Mouse (Mus musculus) hindbrain, postnatal 0 days (tissue): ENCODE data around the gene Gm6890. TPM values are rescaled to one million over a fixed set of nuclear protein-coding genes. Genes with fewer than 3 reads are reported as not detected.
A peak's percentile ranks its signal among the peaks of the same experiment; 100 is the strongest.
"Not testable (repeated sequence)": the region's sequence is repeated elsewhere in the genome, so short reads cannot be mapped to it uniquely, and the experiment has no call there.

Source experiments
- ATAC-seq: fragments of 200-750 bp; cut with Nextera tagmentation; 2 replicates; pipeline ENCODE4 v1.8.0; 2017; ENCODE audit warnings: mild to moderate bottlenecking, moderate TSS enrichment, moderate library complexity
- DNase-seq: peaks from one replicate; pipeline ENCODE4 v3.0.0-alpha.2; 2015; ENCODE audit warnings: low spot score
- H3K27ac ChIP-seq: fragments of 300-500 bp; sonication (generic); 2 replicates; pipeline ENCODE4 v1.5.1; 2014; ENCODE audit warnings: mild to moderate bottlenecking
- H3K27me3 ChIP-seq: fragments of 300-500 bp; sonication (generic); 2 replicates; pipeline ENCODE4 v1.6.1; 2014; ENCODE audit warnings: low read length, mixed read lengths; ENCODE audit not compliant: insufficient read depth
- H3K36me3 ChIP-seq: fragments of 300-500 bp; sonication (generic); 2 replicates; pipeline ENCODE4 v1.6.1; 2014; ENCODE audit warnings: low read length, mixed read lengths; ENCODE audit not compliant: insufficient read depth
- H3K4me1 ChIP-seq: fragments of 300-500 bp; sonication (generic); 2 replicates; pipeline ENCODE4 v1.6.1; 2014; ENCODE audit warnings: antibody characterized with exemption, low read length, mixed read lengths; ENCODE audit not compliant: insufficient read depth
- H3K4me2 ChIP-seq: fragments of 300-500 bp; sonication (generic); 2 replicates; pipeline ENCODE4 v1.6.1; 2014; ENCODE audit warnings: low read depth, mild to moderate bottlenecking, low read length, moderate library complexity, mixed read lengths
- H3K4me3 ChIP-seq: fragments of 300-500 bp; sonication (generic); 2 replicates; pipeline ENCODE4 v1.5.1; 2014; ENCODE audit warnings: low read length
- H3K9ac ChIP-seq: fragments of 300-500 bp; sonication (generic); replicated peaks from 2 replicates; pipeline ENCODE4 v1.6.1; 2014; ENCODE audit warnings: mild to moderate bottlenecking, low read length, moderate library complexity, mixed read lengths
- H3K9me3 ChIP-seq: fragments of 300-500 bp; sonication (generic); 2 replicates; pipeline ENCODE4 v1.6.1; 2016; ENCODE audit warnings: low read length, mixed read lengths
- CTCF ChIP-seq: IDR thresholded peaks from 2 replicates; pipeline ENCODE4 v1.5.1; 2016; ENCODE audit warnings: antibody characterized with exemption, control low read depth, low read depth
- WGBS: fragments of 180-500 bp; shearing (Covaris S2); extraction: QIAGEN DNeasy Blood & Tissue Kit; methylation state at CpG from one replicate; pipeline ENCODE4 v1.1.7; 2014; 5-methylcytosine and 5-hydroxymethylcytosine counted together
- polyA plus RNA-seq: library from polyadenylated mRNA; unstranded; fragments of >200 nt; fragmentation: Nextera tagmentation; extraction: Ambion mirVana; gene quantifications from 2 replicates; pipeline ENCODE4 v1.2.1, GENCODE M21; 2015
- total RNA-seq: library from RNA; depleted of rRNA; stranded (reverse); fragments of >200 nt; gene quantifications from 2 replicates; pipeline ENCODE4 v1.2.3, GENCODE M21; 2014; rRNA removed

The Gm6890 gene
- total RNA-seq (not detected in 2 replicates), polyA plus RNA-seq (not detected in 2 replicates)

- 88% methylated on average over 8 of the region's 9 CpGs for WGBS
- H3K4me3 ChIP-seq, result not testable (repeated sequence)
Measured at GRCm38 (mm10) chrX:74740627-74741026, at the start of gene Gm6890. Gm6890 (plus strand) TSS chrX:74740927.

GRCm38 (mm10) chrX:74726195-74726594 is 14.5 kb upstream of the Gm6890 start:
- H3K36me3 ChIP-seq, H3K9ac ChIP-seq, DNase-seq, H3K9me3 ChIP-seq, H3K27me3 ChIP-seq, ATAC-seq, H3K4me2 ChIP-seq, H3K4me1 ChIP-seq, H3K4me3 ChIP-seq, H3K27ac ChIP-seq: not testable (repeated sequence)
- 77% methylated on average over 4 of the region's 10 CpGs for WGBS

More at GRCm38 (mm10) chrX:74740627-74741026, at the start of gene Gm6890:
- not testable (repeated sequence) for H3K4me2 ChIP-seq, ATAC-seq, DNase-seq, H3K9ac ChIP-seq, H3K9me3 ChIP-seq, H3K27ac ChIP-seq, H3K4me1 ChIP-seq, H3K27me3 ChIP-seq, H3K36me3 ChIP-seq

GRCm38 (mm10) chrX:74770715-74771114 is 30.0 kb downstream of the Gm6890 start:
- not testable (repeated sequence) for H3K4me1 ChIP-seq, H3K27me3 ChIP-seq, H3K4me2 ChIP-seq, ATAC-seq, H3K36me3 ChIP-seq, H3K27ac ChIP-seq, DNase-seq, H3K9ac ChIP-seq, H3K9me3 ChIP-seq, H3K4me3 ChIP-seq
- no CpG with 5 or more reads among the region's 1 CpGs for WGBS
- peak; percentile 24; the same call in 1 of the 2 replicates for TF ChIP-seq CTCF

Other genes starting within 250 kb of the Gm6890 start
- not detected in 2 replicates for gene Olfr1326-ps1, start 166.0 kb upstream of the Gm6890 start, total RNA-seq
- gene Olfr1326-ps1, start 166.0 kb upstream of the Gm6890 start, polyA plus RNA-seq, result not detected in 2 replicates
- not detected in 2 replicates for gene Olfr1325, start 148.2 kb upstream of the Gm6890 start, total RNA-seq
- not detected in 2 replicates for gene Olfr1325, start 148.2 kb upstream of the Gm6890 start, polyA plus RNA-seq
- 0.18 TPM in 1 of 2 replicates, not detected in the other for gene Gm5640, start 95.3 kb upstream of the Gm6890 start, total RNA-seq
- 0.18 and 0.21 TPM in 2 replicates for gene Gm5640, start 95.3 kb upstream of the Gm6890 start, polyA plus RNA-seq
- gene Gm5936, start 96.3 kb downstream of the Gm6890 start, total RNA-seq, result not detected in 2 replicates
- not detected in 2 replicates for gene Gm5936, start 96.3 kb downstream of the Gm6890 start, polyA plus RNA-seq